Mouse (Mus musculus) MEL (cell line): ENCODE results near the gene D030056L22Rik. TPM values are rescaled to one million over a fixed set of nuclear protein-coding genes. Genes with fewer than 3 reads are reported as not detected.

ENCODE experiments used
- DNase-seq: peaks from one replicate; pipeline ENCODE4 v3.0.0; 2011; ENCODE audit warnings: low read depth, low spot score
- H3K27ac ChIP-seq: 2 replicates; pipeline ENCODE4 v1.5.1; 2012; ENCODE audit warnings: low read depth, mild to moderate bottlenecking, control low read depth, low read length, moderate library complexity; ENCODE audit not compliant: control insufficient read depth
- H3K27me3 ChIP-seq, 2 experiments: fragments of 150-350 bp in 1 of 2; sonication (generic) in 1 of 2; 2 replicates each; pipeline ENCODE4 v1.6.1; 2012; ENCODE audit warnings: low read length in 2 of 2, mild to moderate bottlenecking in 2 of 2, improper control_type of control experiment in 1 of 2, moderate library complexity in 1 of 2; ENCODE audit not compliant: insufficient read depth in 2 of 2, control insufficient read depth in 1 of 2
- H3K36me3 ChIP-seq, 2 experiments: 2 replicates each; pipeline ENCODE4 v1.6.1; 2012 to 2014; ENCODE audit warnings: low read length in 2 of 2, improper control_type of control experiment in 1 of 2, inconsistent platforms in 1 of 2, mild to moderate bottlenecking in 1 of 2; ENCODE audit not compliant: insufficient read depth in 2 of 2, control insufficient read depth in 1 of 2
- H3K4me1 ChIP-seq, 2 experiments: fragments of 150-350 bp in 1 of 2; sonication (generic) in 1 of 2; 2 replicates each; pipeline ENCODE4 v1.6.1; 2012; ENCODE audit warnings: low read length in 2 of 2, improper control_type of control experiment in 1 of 2, mild to moderate bottlenecking in 1 of 2; ENCODE audit not compliant: insufficient read depth in 2 of 2, control insufficient read depth in 1 of 2
- H3K4me3 ChIP-seq, 2 experiments: fragments of 150-350 bp in 1 of 2; sonication (generic) in 1 of 2; 2 replicates each; pipeline ENCODE4 v1.5.1; 2012; ENCODE audit warnings: low read depth in 2 of 2, low read length in 2 of 2, mild to moderate bottlenecking in 2 of 2, moderate library complexity in 2 of 2, control low read depth in 1 of 2, improper control_type of control experiment in 1 of 2; ENCODE audit not compliant: control insufficient read depth in 1 of 2, insufficient read depth in 1 of 2
- H3K79me2 ChIP-seq: 2 replicates; pipeline ENCODE4 v1.6.1; 2012; ENCODE audit warnings: mild to moderate bottlenecking, low read length, moderate library complexity; ENCODE audit not compliant: control insufficient read depth, poor library complexity, insufficient read depth
- H3K9ac ChIP-seq: 2 replicates; pipeline ENCODE4 v1.6.1; 2012; ENCODE audit warnings: low read depth, mild to moderate bottlenecking, control low read depth, low read length, moderate library complexity; ENCODE audit not compliant: control insufficient read depth, poor library complexity, severe bottlenecking
- H3K9me3 ChIP-seq: fragments of 150-350 bp; sonication (generic); replicated peaks from 2 replicates; pipeline ENCODE4 v1.6.1; 2012; ENCODE audit warnings: mild to moderate bottlenecking, low read length, improper control_type of control experiment, moderate library complexity; ENCODE audit not compliant: insufficient read depth
- BHLHE40 ChIP-seq: IDR thresholded peaks from 2 replicates; pipeline ENCODE4 v1.6.1; 2012; ENCODE audit warnings: low read depth, mild to moderate bottlenecking, inconsistent platforms, low read length, improper control_type of control experiment, borderline replicate concordance
- CHD1 ChIP-seq: IDR thresholded peaks from 2 replicates; pipeline ENCODE4 v1.6.1; 2012; ENCODE audit warnings: low read depth, mild to moderate bottlenecking, inconsistent platforms, low read length, improper control_type of control experiment
- CHD2 ChIP-seq: IDR thresholded peaks from 2 replicates; pipeline ENCODE4 v1.6.1; 2011; ENCODE audit warnings: low read length, improper control_type of control experiment
- CTCF ChIP-seq, 3 experiments: IDR thresholded peaks in 2 of 3; conservative IDR thresholded peaks in 1 of 3; 2 replicates each; pipeline ENCODE4 v1.5.1; 2011 to 2012; ENCODE audit warnings: low read length in 3 of 3, low read depth in 2 of 3, mild to moderate bottlenecking in 2 of 3, improper control_type of control experiment in 1 of 3, inconsistent platforms in 1 of 3, mixed read lengths in 1 of 3, moderate library complexity in 1 of 3; ENCODE audit not compliant: control insufficient read depth in 1 of 3, insufficient read depth in 1 of 3, poor library complexity in 1 of 3, severe bottlenecking in 1 of 3
- E2F4 ChIP-seq: IDR thresholded peaks from 2 replicates; pipeline ENCODE4 v1.6.1; 2011; ENCODE audit warnings: low read depth, low read length, improper control_type of control experiment, borderline replicate concordance
- ELF1 ChIP-seq: IDR thresholded peaks from 2 replicates; pipeline ENCODE4 v1.6.1; 2014; ENCODE audit warnings: low read depth, mild to moderate bottlenecking, inconsistent platforms, low read length, improper control_type of control experiment, moderate library complexity
- EP300 ChIP-seq, 2 experiments: IDR thresholded peaks; 2 replicates each; pipeline ENCODE4 v1.6.1; 2011; ENCODE audit warnings: improper control_type of control experiment in 2 of 2, low read length in 2 of 2, low read depth in 1 of 2, mild to moderate bottlenecking in 1 of 2
- ETS1 ChIP-seq: IDR thresholded peaks from 2 replicates; pipeline ENCODE4 v1.6.1; 2012; ENCODE audit warnings: low read depth, mild to moderate bottlenecking, inconsistent platforms, low read length, improper control_type of control experiment, moderate library complexity
- GATA1 ChIP-seq: IDR thresholded peaks from 2 replicates; pipeline ENCODE4 v1.6.1; 2011; ENCODE audit warnings: low read depth, low read length, improper control_type of control experiment
- JUND ChIP-seq: IDR thresholded peaks from 2 replicates; pipeline ENCODE4 v1.6.1; 2011; ENCODE audit warnings: low read depth, mild to moderate bottlenecking, improper control_type of control experiment, low read length
- KAT2A ChIP-seq: conservative IDR thresholded peaks from 2 replicates; pipeline ENCODE4 v1.6.1; 2012; ENCODE audit warnings: low read depth, low read length, improper control_type of control experiment, inconsistent platforms
- MAFK ChIP-seq: IDR thresholded peaks from 2 replicates; pipeline ENCODE4 v1.6.1; 2011; ENCODE audit warnings: low read depth, mild to moderate bottlenecking, low read length, improper control_type of control experiment, borderline replicate concordance
- MAX ChIP-seq: IDR thresholded peaks from 2 replicates; pipeline ENCODE4 v1.6.1; 2011; ENCODE audit warnings: low read length, improper control_type of control experiment
- MAZ ChIP-seq: IDR thresholded peaks from 2 replicates; pipeline ENCODE4 v1.6.1; 2012; ENCODE audit warnings: low read depth, mild to moderate bottlenecking, inconsistent platforms, low read length, improper control_type of control experiment
- MEF2A ChIP-seq: IDR thresholded peaks from 2 replicates; pipeline ENCODE4 v1.6.1; 2014; ENCODE audit warnings: low read depth, mild to moderate bottlenecking, inconsistent platforms, low read length, improper control_type of control experiment; ENCODE audit not compliant: poor library complexity, insufficient replicate concordance, severe bottlenecking; ENCODE audit errors: extremely low read depth
- MXI1 ChIP-seq: IDR thresholded peaks from 2 replicates; pipeline ENCODE4 v1.6.1; 2011; ENCODE audit warnings: mild to moderate bottlenecking, low read depth, low read length, improper control_type of control experiment
- MYB ChIP-seq: IDR thresholded peaks from 2 replicates; pipeline ENCODE4 v1.6.1; 2011; ENCODE audit warnings: mild to moderate bottlenecking, low read depth, low read length, improper control_type of control experiment
- MYC ChIP-seq: IDR thresholded peaks from 2 replicates; pipeline ENCODE4 v1.6.1; 2011; ENCODE audit warnings: low read depth, mild to moderate bottlenecking, low read length, improper control_type of control experiment, moderate library complexity
- NELFE ChIP-seq: IDR thresholded peaks from 2 replicates; pipeline ENCODE4 v1.6.1; 2011; ENCODE audit warnings: low read depth, low read length, improper control_type of control experiment
- NRF1 ChIP-seq: IDR thresholded peaks from 2 replicates; pipeline ENCODE4 v1.6.1; 2014; ENCODE audit warnings: low read depth, mild to moderate bottlenecking, inconsistent platforms, low read length, improper control_type of control experiment, moderate library complexity; ENCODE audit not compliant: poor library complexity, insufficient read depth, severe bottlenecking
- POLR2A ChIP-seq, 2 experiments: IDR thresholded peaks; 2 replicates each; pipeline ENCODE4 v1.6.1; 2011 to 2012; ENCODE audit warnings: low read length in 2 of 2, mild to moderate bottlenecking in 2 of 2, control low read depth in 1 of 2, improper control_type of control experiment in 1 of 2, low read depth in 1 of 2, moderate library complexity in 1 of 2; ENCODE audit not compliant: control insufficient read depth in 1 of 2, insufficient read depth in 1 of 2, poor library complexity in 1 of 2
- POLR2AphosphoS2 ChIP-seq: IDR thresholded peaks from 2 replicates; pipeline ENCODE4 v1.6.1; 2011; ENCODE audit warnings: low read length, improper control_type of control experiment
- POLR2AphosphoS5 ChIP-seq: IDR thresholded peaks from 2 replicates; pipeline ENCODE4 v1.6.1; 2012; ENCODE audit warnings: low read depth, borderline replicate concordance, mild to moderate bottlenecking, inconsistent platforms, low read length, moderate library complexity, mixed read lengths
- RAD21 ChIP-seq: IDR thresholded peaks from 2 replicates; pipeline ENCODE4 v1.6.1; 2011; ENCODE audit warnings: mild to moderate bottlenecking, low read depth, low read length, improper control_type of control experiment
- SIN3A ChIP-seq: IDR thresholded peaks from 2 replicates; pipeline ENCODE4 v1.6.1; 2012; ENCODE audit warnings: low read length, improper control_type of control experiment, inconsistent platforms
- SMC3 ChIP-seq: IDR thresholded peaks from 2 replicates; pipeline ENCODE4 v1.6.1; 2011; ENCODE audit warnings: low read depth, low read length, improper control_type of control experiment
- TAL1 ChIP-seq: IDR thresholded peaks from 2 replicates; pipeline ENCODE4 v1.6.1; 2012; ENCODE audit warnings: mild to moderate bottlenecking, inconsistent platforms, low read length, moderate library complexity, mixed read lengths
- TBP ChIP-seq: IDR thresholded peaks from 2 replicates; pipeline ENCODE4 v1.8.0; 2011; ENCODE audit warnings: low read depth, low read length, improper control_type of control experiment
- UBTF ChIP-seq: IDR thresholded peaks from 2 replicates; pipeline ENCODE4 v1.6.1; 2012; ENCODE audit warnings: low read depth, mild to moderate bottlenecking, inconsistent platforms, low read length, improper control_type of control experiment, moderate library complexity, borderline replicate concordance; ENCODE audit not compliant: insufficient read depth
- USF1 ChIP-seq: IDR thresholded peaks from 2 replicates; pipeline ENCODE4 v1.6.1; 2014; ENCODE audit warnings: low read depth, mild to moderate bottlenecking, inconsistent platforms, low read length, improper control_type of control experiment, moderate library complexity
- USF2 ChIP-seq, 2 experiments: IDR thresholded peaks; 2 replicates each; pipeline ENCODE4 v1.6.1; 2011 to 2012; ENCODE audit warnings: improper control_type of control experiment in 2 of 2, low read length in 2 of 2, borderline replicate concordance in 1 of 2, inconsistent platforms in 1 of 2, low read depth in 1 of 2, mild to moderate bottlenecking in 1 of 2; ENCODE audit not compliant: insufficient read depth in 1 of 2
- ZC3H11A ChIP-seq: IDR thresholded peaks from 2 replicates; pipeline ENCODE4 v1.6.1; 2012; ENCODE audit warnings: low read depth, mild to moderate bottlenecking, inconsistent platforms, low read length, improper control_type of control experiment
- ZKSCAN1 ChIP-seq: IDR thresholded peaks from 2 replicates; pipeline ENCODE4 v1.6.1; 2012; ENCODE audit warnings: low read depth, mild to moderate bottlenecking, inconsistent platforms, low read length, improper control_type of control experiment, moderate library complexity
- ZMIZ1 ChIP-seq: IDR thresholded peaks from 2 replicates; pipeline ENCODE4 v1.6.1; 2012; ENCODE audit warnings: low read depth, mild to moderate bottlenecking, inconsistent platforms, low read length, improper control_type of control experiment, moderate library complexity
- polyA plus RNA-seq, 2 experiments: library from polyadenylated mRNA; stranded (reverse) in 1 of 2; unstranded in 1 of 2; fragments of >175 nt in 1 of 2; fragments of >200 nt in 1 of 2; gene quantifications; 2 replicates each; pipeline versions ENCODE4 v1.2.1 to v1.2.4; 2012; ENCODE audit warnings: low replicate concordance in 2 of 2, low read depth in 1 of 2; ENCODE audit not compliant: insufficient read length in 2 of 2, insufficient read depth in 1 of 2, missing spikeins in 1 of 2
- total RNA-seq: library from RNA; depleted of rRNA; stranded (reverse); fragments of 300-350 nt; gene quantifications from 2 replicates; pipeline ENCODE4 v1.2.3, GENCODE M21; 2012

The D030056L22Rik gene
- total and polyA plus RNA-seq, 3 experiments = 27.0 to 29.0 TPM; not detected in 1

DNA sequence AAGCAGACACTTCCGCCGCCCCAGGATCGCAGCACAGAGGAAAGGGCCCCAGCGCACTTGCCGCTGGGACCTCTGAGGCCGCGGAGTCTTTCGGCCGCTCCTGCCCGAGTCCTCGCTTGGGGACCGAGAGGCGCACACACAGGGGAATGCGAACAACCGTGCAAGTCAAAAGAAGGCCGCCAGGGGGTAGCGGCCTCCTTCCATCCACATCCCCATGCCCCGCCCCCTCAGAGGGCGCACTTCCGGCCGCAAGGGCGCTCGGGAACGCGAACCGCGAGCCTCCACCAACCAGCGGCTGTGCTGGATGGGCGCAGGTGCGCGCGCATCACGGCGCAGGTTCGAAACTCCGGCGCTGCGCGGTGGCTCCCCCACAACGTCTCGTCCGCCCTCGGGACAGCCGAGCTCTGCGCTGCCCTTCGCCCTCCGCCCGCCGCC lies at the start of gene D030056L22Rik (continued):
- TF ChIP-seq MEF2A (no peak), ZC3H11A (no peak), TAL1 (no peak)
- TF ChIP-seq, all 39 proteins: peak for 19

GRCm38 (mm10) chr19:18663904-18664303 lies 49.1 kb upstream of the D030056L22Rik start:
- H3K27ac ChIP-seq = peak overlapping the region; percentile 52
- DNase-seq = peak; percentile 79
- H3K4me3 ChIP-seq = peak overlapping the region; percentile 22 to 38
- no peaks in the 10 kb centered on the region for H3K9me3 ChIP-seq
- no peaks in the 10 kb centered on the region for H3K27me3 ChIP-seq
- H3K9ac ChIP-seq = peak overlapping the region; percentile 55
- peaks cover 2% of the 10 kb centered on the region; the same call in 1 of the 2 replicates for H3K79me2 ChIP-seq
- H3K36me3 ChIP-seq = peaks cover 0 to 13% of the 10 kb centered on the region in 2 experiments; a peak in 2 of 4 replicates
- H3K4me1 ChIP-seq = peaks cover 3 to 13% of the 10 kb centered on the region in 2 experiments
- TF ChIP-seq MYC (peak; percentile 70; the same call in 1 of the 2 replicates), SMC3 (peak; percentile 37), CHD1 (no peak), ETS1 (peak; percentile 42; the same call in 1 of the 2 replicates), BHLHE40 (no peak), GATA1 (no peak), MAX (peak; percentile 81), EP300 (IDR thresholded peaks at IDR 0.05; ENCODE audit: low read depth in 1 of 2, low read length in 2 of 2) (peak in 1 of 2 experiments; percentile 29; a peak in 1 of 4 replicates), POLR2AphosphoS2 (no peak), MXI1 (peak; percentile 54; the same call in 1 of the 2 replicates), ZKSCAN1 (no peak), USF2 (IDR thresholded peaks at IDR 0.05; ENCODE audit: borderline replicate concordance in 1 of 2, insufficient read depth in 1 of 2, low read depth in 1 of 2, low read length in 2 of 2) (no peak), TBP (peak; percentile 68), RAD21 (peak; percentile 8), MAZ (peak; percentile 34; the same call in 1 of the 2 replicates), NELFE (peak; percentile 59), POLR2AphosphoS5 (no peak), ELF1 (peak; percentile 86), ZMIZ1 (no peak), USF1 (peak; percentile 64; the same call in 1 of the 2 replicates), JUND (no peak), UBTF (no peak), POLR2A (IDR thresholded peaks at IDR 0.05; ENCODE audit: control insufficient read depth in 1 of 2, insufficient read depth in 1 of 2, low read depth in 1 of 2, low read length in 2 of 2, poor library complexity in 1 of 2) (peak in 1 of 2 experiments; percentile 68; a peak in 2 of 4 replicates), MEF2A (no peak), SIN3A (peak; percentile 54), NRF1 (no peak), CTCF (IDR thresholded peaks at IDR 0.05 in 2 of 3, conservative IDR thresholded peaks at IDR 0.05 in 1 of 3; ENCODE audit: control insufficient read depth in 1 of 3, insufficient read depth in 1 of 3, low read depth in 2 of 3, low read length in 3 of 3, poor library complexity in 1 of 3, severe bottlenecking in 1 of 3) (peak in 1 of 3 experiments; percentile 55; a peak in 2 of 6 replicates), MYB (no peak), E2F4 (no peak), MAFK (no peak), ZC3H11A (peak; percentile 19; the same call in 1 of the 2 replicates), CHD2 (no peak), KAT2A (peak; percentile 30; the same call in 1 of the 2 replicates)
